Mouse (Mus musculus): Measurements from ENCODE around the gene Cpsf6. TPM values are rescaled to one million over a fixed set of nuclear protein-coding genes. Genes with fewer than 3 reads are reported as not detected.

The Cpsf6 gene
- polyA plus RNA-seq (2016; fragmentation: Nextera tagmentation; extraction: Ambion mirVana) = 120 TPM in 2 replicates

DNA sequence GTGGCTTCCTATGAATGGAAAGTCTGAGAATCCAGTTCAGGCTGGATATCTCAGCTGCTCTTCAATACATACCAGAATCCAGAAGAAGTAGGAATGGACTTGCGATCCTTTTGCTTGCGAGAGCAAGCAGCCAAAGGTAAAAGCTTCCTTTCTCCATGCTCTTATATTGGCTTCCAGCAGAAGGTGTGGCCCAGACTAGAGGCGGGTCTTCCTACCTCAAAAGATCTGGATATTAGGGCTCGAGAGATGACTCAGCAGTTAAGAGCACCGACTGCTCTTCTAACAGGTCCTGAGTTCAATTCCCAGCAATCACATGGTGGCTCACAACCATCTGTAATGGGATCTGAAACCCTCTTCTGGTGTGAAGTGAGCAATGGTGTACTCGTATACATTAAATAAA, at the start of gene Cpsf6:
Gene Cpsf6, minus strand, starts transcription at position 108 of the 400 bp plus-strand sequence.
- no peaks in the 10 kb centered on the region for H3K9me3 ChIP-seq (replicated peaks)
- H3K4me1 ChIP-seq (replicated peaks) = peaks cover 4% of the 10 kb centered on the region; the same call in 1 of the 2 replicates
- ATAC-seq (ENCODE audit: insufficient number of reproducible peaks, low FRiP score) = no peak
- no peaks in the 10 kb centered on the region for H3K27me3 ChIP-seq (replicated peaks)
- no peak within 1 kb of the TSS for H3K4me3 ChIP-seq
- no peaks in the 10 kb centered on the region for H3K36me3 ChIP-seq
- H3K27ac ChIP-seq (ENCODE audit: poor library complexity, severe bottlenecking) = no peak within 1 kb of the TSS
- H3K9ac ChIP-seq = no peak within 1 kb of the TSS
- H3K4me2 ChIP-seq = no peak within 1 kb of the TSS
- WGBS = 79% methylated on average over 6 of the region's 6 CpGs

DNA sequence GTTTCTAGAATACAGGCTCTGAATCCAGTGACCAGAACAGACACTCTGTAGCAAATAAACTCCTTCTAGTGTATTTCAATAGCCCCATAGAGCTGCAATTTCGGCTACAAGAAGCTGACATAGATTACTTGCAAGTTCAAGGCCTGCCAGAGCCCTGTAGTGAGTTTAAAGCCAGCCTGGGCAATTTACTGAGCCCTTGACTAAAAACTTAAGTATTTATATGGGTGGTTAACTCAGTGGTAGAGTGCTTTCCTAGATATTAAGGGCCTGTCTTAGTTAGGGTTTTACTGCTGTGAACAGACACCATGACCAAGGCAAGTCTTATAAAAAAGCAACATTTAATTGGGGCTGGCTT, 46.8 kb upstream of the Cpsf6 start:
- ATAC-seq (ENCODE audit: insufficient number of reproducible peaks, low FRiP score) = no peak
- Histone ChIP-seq H3K9ac (no peak overlapping the region), H3K27ac (ENCODE audit: poor library complexity, severe bottlenecking) (no peak overlapping the region), H3K9me3 (replicated peaks) (0 out of 2 replicates have a peak, but pooled peaks cover 7% of the 10 kb centered on the region), H3K36me3 (no peaks in the 10 kb centered on the region), H3K27me3 (replicated peaks) (0 out of 2 replicates have a peak, but pooled peaks cover 3% of the 10 kb centered on the region), H3K4me2 (no peak overlapping the region), H3K4me1 (replicated peaks) (no peaks in the 10 kb centered on the region), H3K4me3 (no peak overlapping the region)
- 63% methylated on average over 1 of the region's 1 CpGs for WGBS

GRCm38 (mm10) chr10:117425907-117426614, 46.2 kb upstream of the Cpsf6 start:
- Histone ChIP-seq H3K9me3 (replicated peaks) (0 out of 2 replicates have a peak, but pooled peaks cover 7% of the 10 kb centered on the region), H3K27me3 (replicated peaks) (0 out of 2 replicates have a peak, but pooled peaks cover 2% of the 10 kb centered on the region), H3K4me2 (no peak overlapping the region), H3K4me3 (no peak overlapping the region), H3K4me1 (replicated peaks) (no peaks in the 10 kb centered on the region), H3K27ac (ENCODE audit: poor library complexity, severe bottlenecking) (no peak overlapping the region), H3K36me3 (no peaks in the 10 kb centered on the region), H3K9ac (no peak overlapping the region)
- no peak for ATAC-seq (ENCODE audit: insufficient number of reproducible peaks, low FRiP score)
- 57% methylated on average over 11 of the region's 11 CpGs for WGBS

DNA sequence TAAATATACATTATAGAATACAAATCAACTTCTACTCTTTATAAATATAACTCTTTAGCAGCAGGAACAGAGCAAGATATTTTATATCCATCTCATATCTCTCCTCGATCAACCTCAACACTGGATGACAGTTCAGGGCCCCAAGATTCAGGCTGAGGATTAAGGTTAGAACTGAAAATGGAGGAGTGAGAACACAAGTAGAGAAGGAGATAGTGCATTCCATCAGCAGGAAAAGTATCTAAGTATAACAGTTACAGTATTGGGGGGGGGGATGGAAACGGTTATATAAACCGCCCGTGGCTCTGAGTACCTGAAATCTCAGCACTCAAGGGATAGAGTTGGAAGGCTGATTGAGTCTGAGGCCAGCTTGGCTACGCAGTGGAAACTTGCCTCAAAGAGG, 45.2 kb upstream of the Cpsf6 start:
- Histone ChIP-seq H3K4me3 (no peak overlapping the region), H3K9me3 (replicated peaks) (0 out of 2 replicates have a peak, but pooled peaks cover 7% of the 10 kb centered on the region), H3K4me2 (no peak overlapping the region), H3K27ac (ENCODE audit: poor library complexity, severe bottlenecking) (no peak overlapping the region), H3K27me3 (replicated peaks) (no peaks in the 10 kb centered on the region), H3K9ac (no peak overlapping the region), H3K36me3 (no peaks in the 10 kb centered on the region), H3K4me1 (replicated peaks) (no peaks in the 10 kb centered on the region)
- 88% methylated on average over 5 of the region's 5 CpGs for WGBS
- no peak for ATAC-seq (ENCODE audit: insufficient number of reproducible peaks, low FRiP score)

DNA sequence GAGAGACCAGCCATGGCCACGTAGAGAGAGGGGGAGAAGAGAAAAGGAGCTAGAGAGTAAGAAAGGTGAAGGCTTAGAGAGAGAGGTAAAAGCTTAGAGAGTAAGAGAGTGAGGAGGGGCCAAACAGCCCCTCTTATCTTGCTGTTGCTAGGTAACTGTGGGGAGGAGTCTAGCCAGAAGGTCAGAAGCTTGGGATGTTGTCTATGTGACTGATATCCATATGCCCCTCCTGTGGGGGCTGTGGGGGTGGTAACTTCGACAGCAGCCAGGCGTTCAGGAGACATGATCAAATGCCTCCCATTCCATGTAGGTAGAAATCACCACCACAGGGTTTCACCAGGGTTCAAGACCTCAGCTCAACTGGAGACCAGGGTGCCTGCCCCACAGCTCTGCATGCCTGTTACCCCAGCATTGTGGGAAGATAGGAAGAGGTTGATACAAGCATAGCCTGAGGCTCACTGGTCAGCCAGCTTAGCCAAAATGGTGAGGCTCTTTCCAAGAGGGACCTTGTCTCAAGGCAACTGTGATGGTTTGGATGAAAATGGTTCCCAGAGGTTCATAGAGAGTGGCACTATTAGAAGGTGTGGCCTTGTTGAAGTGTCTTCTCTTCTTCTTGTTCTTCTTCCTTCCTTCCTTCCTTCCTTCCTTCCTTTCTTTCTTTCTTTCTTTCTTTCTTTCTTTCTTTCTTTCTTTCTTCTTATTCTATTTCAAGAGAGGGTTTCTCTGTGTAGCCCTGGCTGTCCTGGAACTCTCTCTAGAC, 44.5 kb upstream of the Cpsf6 start:
- no peaks in the 10 kb centered on the region for H3K36me3 ChIP-seq
- 0 out of 2 replicates have a peak, but pooled peaks cover 7% of the 10 kb centered on the region for H3K9me3 ChIP-seq (replicated peaks)
- H3K4me1 ChIP-seq (replicated peaks) = no peaks in the 10 kb centered on the region
- H3K27ac ChIP-seq (ENCODE audit: poor library complexity, severe bottlenecking) = no peak overlapping the region
- WGBS = 43% methylated on average over 3 of the region's 3 CpGs
- no peak for ATAC-seq (ENCODE audit: insufficient number of reproducible peaks, low FRiP score)
- H3K27me3 ChIP-seq (replicated peaks) = no peaks in the 10 kb centered on the region
- H3K9ac ChIP-seq = no peak overlapping the region
- H3K4me3 ChIP-seq = no peak overlapping the region
- no peak overlapping the region for H3K4me2 ChIP-seq

DNA sequence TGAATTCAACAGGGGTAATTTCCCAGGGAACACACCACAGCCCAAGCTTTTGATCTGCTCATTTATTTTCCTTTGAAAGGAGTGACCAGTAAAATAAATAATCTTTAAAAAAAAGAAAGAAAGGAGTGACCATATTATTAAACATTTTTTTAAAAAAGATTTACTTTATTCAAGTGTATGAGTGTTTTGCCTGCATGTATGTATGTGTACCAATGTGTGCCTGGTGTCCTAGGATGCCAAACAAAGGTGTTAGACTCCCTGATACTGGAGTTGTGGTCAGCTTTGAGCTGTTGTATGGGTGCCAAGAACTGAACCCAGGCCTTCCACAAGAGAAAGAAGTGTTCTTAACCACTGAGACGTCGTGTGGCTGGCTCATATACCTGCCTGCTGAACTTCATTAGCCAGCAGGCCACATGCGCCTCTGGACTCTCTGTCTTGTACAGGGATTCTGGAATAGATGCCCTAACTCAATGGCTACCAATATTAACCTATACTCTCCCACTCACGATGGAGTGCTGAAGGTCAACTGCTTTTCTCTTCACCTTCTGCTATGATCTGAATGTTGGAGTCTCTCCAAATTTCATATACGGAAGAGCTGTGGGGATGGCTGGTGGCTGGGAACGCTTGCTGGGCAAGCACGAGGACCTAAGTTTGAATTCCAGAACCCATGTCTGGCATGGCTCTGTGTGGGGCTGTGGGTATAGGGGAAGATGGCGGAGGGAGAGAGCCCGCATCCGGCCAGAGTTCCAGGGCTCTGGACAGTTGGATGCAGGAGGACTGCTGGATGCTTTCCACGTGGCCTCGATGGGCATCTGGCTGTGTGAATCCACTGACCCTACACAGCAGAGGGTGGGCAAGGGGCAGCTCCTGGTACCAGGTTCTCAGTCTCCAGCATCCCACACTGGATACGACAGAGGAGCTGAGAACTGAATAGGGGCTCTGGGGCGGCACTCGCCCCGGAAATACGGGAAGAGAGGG, 43.5 kb upstream of the Cpsf6 start:
- Histone ChIP-seq H3K9ac (no peak overlapping the region), H3K4me3 (no peak overlapping the region), H3K4me2 (no peak overlapping the region), H3K27me3 (replicated peaks) (no peaks in the 10 kb centered on the region), H3K4me1 (replicated peaks) (peaks cover 2% of the 10 kb centered on the region), H3K9me3 (replicated peaks) (0 out of 2 replicates have a peak, but pooled peaks cover 7% of the 10 kb centered on the region), H3K27ac (ENCODE audit: poor library complexity, severe bottlenecking) (no peak overlapping the region), H3K36me3 (no peaks in the 10 kb centered on the region)
- ATAC-seq (ENCODE audit: insufficient number of reproducible peaks, low FRiP score) = no peak
- 77% methylated on average over 17 of the region's 17 CpGs for WGBS

DNA sequence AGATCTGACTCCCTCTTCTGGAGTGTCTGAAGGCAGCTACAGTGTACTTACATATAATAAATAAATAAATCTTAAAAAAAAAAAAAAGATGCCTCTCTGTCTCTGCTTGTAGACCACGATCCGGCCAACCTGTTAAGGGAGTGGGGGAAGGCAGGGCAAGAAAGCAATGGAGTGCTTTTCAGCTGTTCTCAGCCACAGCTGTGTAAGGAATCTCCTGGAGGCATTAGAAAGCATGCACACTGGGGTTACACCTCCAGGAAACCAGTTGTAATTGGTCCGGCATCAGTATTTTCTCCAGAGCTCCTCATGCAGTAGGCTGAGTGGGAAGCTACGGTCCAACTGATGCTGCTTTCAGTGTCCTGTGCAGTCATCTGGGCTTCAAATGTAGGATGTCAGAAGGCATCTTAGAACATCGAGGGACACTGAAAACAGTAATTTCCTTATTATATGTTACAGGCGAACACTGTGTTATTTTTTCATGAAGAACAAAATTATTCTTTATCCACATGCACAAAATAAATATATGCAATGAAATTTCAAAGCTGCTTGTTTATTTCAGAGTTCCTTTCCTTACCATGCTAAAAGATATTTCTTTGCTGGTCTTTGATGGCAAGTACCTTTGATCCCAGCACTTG, 42.5 kb upstream of the Cpsf6 start:
- Histone ChIP-seq H3K36me3 (no peaks in the 10 kb centered on the region), H3K27me3 (replicated peaks) (no peaks in the 10 kb centered on the region), H3K4me2 (no peak overlapping the region), H3K27ac (ENCODE audit: poor library complexity, severe bottlenecking) (no peak overlapping the region), H3K9me3 (replicated peaks) (0 out of 2 replicates have a peak, but pooled peaks cover 7% of the 10 kb centered on the region), H3K4me3 (no peak overlapping the region), H3K9ac (no peak overlapping the region), H3K4me1 (replicated peaks) (peaks cover 8% of the 10 kb centered on the region)
- ATAC-seq (ENCODE audit: insufficient number of reproducible peaks, low FRiP score) = no peak
- WGBS = 79% methylated on average over 6 of the region's 6 CpGs

DNA sequence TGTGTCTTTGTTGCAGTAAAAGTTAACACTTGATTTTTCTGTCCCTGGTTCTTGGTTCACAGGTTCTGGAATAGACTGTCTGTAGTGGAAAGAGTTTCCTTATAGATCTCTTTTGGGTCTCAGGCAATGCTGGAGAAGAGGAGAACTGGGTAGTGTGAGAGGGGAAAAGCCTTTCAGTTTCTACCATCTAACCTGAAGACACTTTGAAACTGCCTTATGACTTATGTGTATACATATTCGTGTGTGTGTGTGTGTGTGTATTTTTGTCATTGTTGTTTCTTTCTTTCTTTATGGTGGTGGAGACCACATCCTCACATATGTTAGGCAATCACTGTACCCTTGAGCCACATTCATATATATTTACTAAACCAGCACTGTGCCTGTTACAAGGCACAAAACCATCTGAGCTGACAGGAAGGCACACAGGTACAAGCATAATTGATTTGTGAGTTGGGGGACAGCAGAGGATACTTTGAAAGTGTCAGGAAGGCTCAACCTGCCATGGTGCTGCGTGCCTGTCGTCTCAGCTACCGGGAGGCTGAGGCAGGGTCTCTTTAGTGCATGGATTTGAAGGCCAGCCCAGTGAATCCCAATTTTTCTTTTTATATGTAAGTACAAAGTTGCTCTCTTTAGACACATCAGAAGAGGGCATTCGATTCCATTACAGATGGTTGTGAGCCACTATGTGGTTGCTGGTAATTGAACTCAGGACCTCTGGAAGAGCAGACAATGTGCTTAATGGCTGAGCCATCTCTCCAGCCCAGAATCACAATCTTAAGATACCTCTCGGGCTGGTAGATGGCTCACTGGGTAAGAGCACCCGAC, 41.7 kb upstream of the Cpsf6 start:
- Histone ChIP-seq H3K36me3 (no peaks in the 10 kb centered on the region), H3K4me2 (no peak overlapping the region), H3K9me3 (replicated peaks) (0 out of 2 replicates have a peak, but pooled peaks cover 7% of the 10 kb centered on the region), H3K27me3 (replicated peaks) (no peaks in the 10 kb centered on the region), H3K9ac (no peak overlapping the region), H3K4me3 (no peak overlapping the region), H3K27ac (ENCODE audit: poor library complexity, severe bottlenecking) (no peak overlapping the region), H3K4me1 (replicated peaks) (peaks cover 12% of the 10 kb centered on the region)
- 80% methylated on average over 7 of the region's 7 CpGs for WGBS
- no peak for ATAC-seq (ENCODE audit: insufficient number of reproducible peaks, low FRiP score)

DNA sequence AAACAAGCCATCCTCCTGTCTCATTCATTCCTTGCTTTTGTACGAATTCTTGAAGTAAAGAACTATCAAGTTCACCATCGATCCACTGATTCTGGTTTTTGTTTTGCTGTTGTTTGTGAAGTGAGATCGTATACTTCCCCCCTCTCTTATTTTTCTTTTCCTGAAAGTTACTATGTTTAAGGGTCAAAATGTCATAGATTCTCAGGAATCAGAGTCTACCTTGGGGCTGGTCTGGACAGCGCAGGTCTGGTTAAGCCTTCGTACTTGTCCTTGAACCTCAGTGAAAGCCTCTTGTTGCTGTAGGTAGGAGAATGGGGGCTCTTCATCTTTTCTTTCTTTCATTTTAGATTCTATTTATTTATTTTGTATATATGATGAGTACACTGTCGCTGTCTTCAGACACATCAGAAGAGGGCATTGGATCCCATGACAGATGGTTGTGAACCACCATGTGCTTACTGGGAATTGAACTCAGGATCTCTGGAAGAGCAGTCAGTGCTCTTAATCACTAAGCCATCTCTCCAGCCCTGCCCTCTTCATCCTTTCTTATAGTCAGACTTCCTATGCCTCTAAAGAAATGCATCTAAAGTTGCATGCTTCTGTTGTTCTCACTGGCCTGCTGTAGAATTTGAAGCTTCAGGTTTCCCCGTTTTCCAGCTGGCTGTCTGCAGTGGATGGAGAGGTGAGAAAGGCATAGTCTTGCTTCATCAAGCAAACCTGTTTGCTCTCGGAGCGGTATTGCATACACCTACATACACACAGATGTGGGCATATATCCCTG, 40.9 kb upstream of the Cpsf6 start:
- WGBS = 82% methylated on average over 9 of the region's 9 CpGs
- ATAC-seq (ENCODE audit: insufficient number of reproducible peaks, low FRiP score) = no peak
- Histone ChIP-seq H3K27ac (ENCODE audit: poor library complexity, severe bottlenecking) (no peak overlapping the region), H3K4me2 (no peak overlapping the region), H3K4me3 (no peak overlapping the region), H3K36me3 (no peaks in the 10 kb centered on the region), H3K9ac (no peak overlapping the region), H3K9me3 (replicated peaks) (0 out of 2 replicates have a peak, but pooled peaks cover 7% of the 10 kb centered on the region), H3K4me1 (replicated peaks) (peaks cover 12% of the 10 kb centered on the region), H3K27me3 (replicated peaks) (no peaks in the 10 kb centered on the region)
